Mouse (Mus musculus) stomach, embryonic 16.5 days (tissue): ENCODE measurements around the gene Clec2l. TPM values are rescaled to one million over a fixed set of nuclear protein-coding genes. Genes with fewer than 3 reads are reported as not detected.

Source experiments
- ATAC-seq: fragments of 200-750 bp; cut with Nextera tagmentation; 2 replicates; pipeline ENCODE4 v1.8.0; 2017; ENCODE audit warnings: moderate number of reproducible peaks, moderate TSS enrichment; ENCODE audit not compliant: insufficient read depth, low FRiP score
- H3K27ac ChIP-seq: fragments of 300-500 bp; sonication (generic); 2 replicates; pipeline ENCODE4 v1.5.1; 2014; ENCODE audit warnings: low read length
- H3K27me3 ChIP-seq: fragments of 300-500 bp; sonication (generic); 2 replicates; pipeline ENCODE4 v1.6.1; 2014; ENCODE audit warnings: low read length, control low read depth, mixed read lengths; ENCODE audit not compliant: control insufficient read depth, insufficient read depth
- H3K36me3 ChIP-seq: fragments of 300-500 bp; sonication (generic); 2 replicates; pipeline ENCODE4 v1.6.1; 2014; ENCODE audit warnings: low read length; ENCODE audit not compliant: control insufficient read depth, insufficient read depth
- H3K4me1 ChIP-seq: fragments of 300-500 bp; sonication (generic); 2 replicates; pipeline ENCODE4 v1.6.1; 2014; ENCODE audit warnings: low read length, control low read depth, mixed read lengths; ENCODE audit not compliant: control insufficient read depth, insufficient read depth
- H3K4me2 ChIP-seq: fragments of 300-500 bp; sonication (generic); 2 replicates; pipeline ENCODE4 v1.6.1; 2014; ENCODE audit warnings: low read depth, low read length, mixed read lengths
- H3K4me3 ChIP-seq: fragments of 300-500 bp; sonication (generic); replicated peaks from 2 replicates; pipeline ENCODE4 v1.5.1; 2014; ENCODE audit warnings: mild to moderate bottlenecking, low read length
- H3K9ac ChIP-seq: fragments of 300-500 bp; sonication (generic); 2 replicates; pipeline ENCODE4 v1.6.1; 2014; ENCODE audit warnings: low read length
- H3K9me3 ChIP-seq: fragments of 300-500 bp; sonication (generic); replicated peaks from 2 replicates; pipeline ENCODE4 v1.6.1; 2016; ENCODE audit warnings: low read length, control low read depth; ENCODE audit not compliant: control insufficient read depth
- WGBS: fragments of 180-500 bp; shearing (Covaris S2); extraction: QIAGEN DNeasy Blood & Tissue Kit; methylation state at CpG from one replicate; pipeline ENCODE4 v1.1.7; 2014; 5-methylcytosine and 5-hydroxymethylcytosine counted together
- polyA plus RNA-seq: library from polyadenylated mRNA; unstranded; fragments of >200 nt; fragmentation: Nextera tagmentation; extraction: Ambion mirVana; gene quantifications from 2 replicates; pipeline ENCODE4 v1.2.1, GENCODE M21; 2015

The Clec2l gene
- polyA plus RNA-seq, 1 experiment from 2014 or later, result 0.70 TPM

GRCm38 (mm10) chr6:38701421-38701820 is 38.6 kb downstream of the Clec2l start:
- no peak overlapping the region for H3K9ac ChIP-seq
- no peak overlapping the region for H3K4me2 ChIP-seq
- no peak overlapping the region for H3K4me3 ChIP-seq
- H3K36me3 ChIP-seq, result peaks cover 12% of the 10 kb centered on the region
- peaks cover 5% of the 10 kb centered on the region for H3K4me1 ChIP-seq
- H3K27ac ChIP-seq, result no peak overlapping the region
- 75% methylated on average over 2 of the region's 2 CpGs for WGBS
- H3K9me3 ChIP-seq, result no peaks in the 10 kb centered on the region
- no peaks in the 10 kb centered on the region for H3K27me3 ChIP-seq
- ATAC-seq, result no peak

DNA sequence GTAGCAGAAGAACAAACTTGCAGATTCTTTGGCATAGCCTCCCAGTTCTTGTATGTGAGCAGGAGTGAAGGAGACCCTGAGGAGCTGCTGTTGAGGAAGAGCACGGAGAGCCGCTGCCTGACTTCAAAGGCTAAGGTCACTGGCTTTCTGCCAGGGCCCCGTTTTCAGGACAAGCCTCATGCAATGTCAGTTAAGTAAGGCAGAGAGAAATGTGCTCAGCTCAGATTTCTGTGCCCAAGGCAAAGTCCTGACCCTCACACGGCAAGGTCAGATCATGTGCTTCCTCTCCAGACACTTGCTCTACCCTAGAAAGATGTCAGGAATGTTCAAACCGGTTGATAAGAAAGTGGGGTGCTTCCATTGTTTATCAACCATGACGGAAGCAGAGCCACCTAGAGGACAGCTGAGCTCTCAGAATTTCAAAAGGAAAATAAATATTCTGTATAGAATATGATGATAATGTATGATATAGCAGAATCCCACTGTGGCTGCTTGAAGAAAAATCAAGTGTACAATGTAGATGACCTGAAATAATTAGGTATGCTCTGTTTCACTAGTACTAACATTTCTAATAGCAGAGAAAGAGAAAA is 40.0 kb downstream of the Clec2l start:
- 38% methylated on average over 6 of the region's 6 CpGs for WGBS
- H3K27ac ChIP-seq, result no peak overlapping the region

GRCm38 (mm10) chr6:38703526-38703925 is 40.7 kb downstream of the Clec2l start:
- 0 out of 2 replicates have a peak, but pooled peaks cover 7% of the 10 kb centered on the region for H3K36me3 ChIP-seq
- H3K27ac ChIP-seq, result no peak overlapping the region

More for the DNA sequence above, 40.0 kb downstream of the Clec2l start:
- Histone ChIP-seq H3K36me3 (peaks cover 11% of the 10 kb centered on the region), H3K4me3 (no peak overlapping the region), H3K4me1 (peaks cover 5% of the 10 kb centered on the region), H3K27me3 (no peaks in the 10 kb centered on the region), H3K4me2 (no peak overlapping the region), H3K9ac (no peak overlapping the region), H3K9me3 (no peaks in the 10 kb centered on the region)
- no peak for ATAC-seq

DNA sequence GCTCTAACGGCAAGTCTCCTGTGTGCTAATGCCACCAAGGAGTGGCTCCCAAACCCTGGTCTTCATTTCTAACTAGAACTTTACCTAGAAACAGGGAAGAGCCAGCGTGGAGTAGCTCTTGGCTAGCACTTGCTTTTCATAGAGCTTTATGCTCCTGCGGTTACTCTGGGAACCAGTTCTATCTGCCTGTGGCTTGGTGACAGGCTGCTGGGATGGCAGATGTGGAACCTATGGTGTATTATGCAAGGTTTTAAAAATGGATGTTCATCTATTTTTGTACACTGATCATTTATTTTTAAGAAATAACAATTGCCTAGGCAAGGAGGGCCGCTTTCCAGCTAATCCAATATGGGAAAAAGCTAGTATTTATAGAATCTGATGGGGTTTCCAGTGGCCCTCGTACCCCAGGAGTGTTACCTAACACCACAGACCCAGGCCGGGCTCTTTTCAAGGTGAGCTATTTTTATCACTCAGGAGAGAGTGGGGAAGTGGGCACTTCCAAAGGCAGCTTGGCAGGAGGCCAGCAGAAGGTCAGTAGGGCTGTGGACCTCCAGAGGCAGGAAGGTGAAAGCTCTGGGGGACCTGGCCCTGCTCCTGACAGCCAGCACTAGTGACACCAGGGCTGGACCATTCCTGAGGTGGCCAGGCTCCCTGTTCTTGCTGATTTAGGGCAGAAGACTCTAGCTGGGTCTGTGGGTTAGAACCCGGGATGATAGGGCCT is 41.6 kb downstream of the Clec2l start:
- H3K27ac ChIP-seq, result no peak overlapping the region
- no peaks in the 10 kb centered on the region for H3K4me1 ChIP-seq
- H3K4me3 ChIP-seq, result no peak overlapping the region
- H3K27me3 ChIP-seq, result no peaks in the 10 kb centered on the region
- H3K9ac ChIP-seq, result no peak overlapping the region
- WGBS, result 73% methylated on average over 7 of the region's 7 CpGs
- ATAC-seq, result no peak
- no peak overlapping the region for H3K4me2 ChIP-seq
- no peaks in the 10 kb centered on the region for H3K9me3 ChIP-seq
- H3K36me3 ChIP-seq, result 0 out of 2 replicates have a peak, but pooled peaks cover 6% of the 10 kb centered on the region

More at GRCm38 (mm10) chr6:38703526-38703925, 40.7 kb downstream of the Clec2l start:
- 89% methylated on average over 6 of the region's 6 CpGs for WGBS
- Histone ChIP-seq H3K9ac (no peak overlapping the region), H3K27me3 (no peaks in the 10 kb centered on the region), H3K4me2 (no peak overlapping the region), H3K4me3 (no peak overlapping the region), H3K9me3 (no peaks in the 10 kb centered on the region), H3K4me1 (no peaks in the 10 kb centered on the region)
- no peak for ATAC-seq

GRCm38 (mm10) chr6:38710449-38710848 is 47.6 kb downstream of the Clec2l start:
- Histone ChIP-seq H3K4me1 (no peaks in the 10 kb centered on the region), H3K4me2 (no peak overlapping the region), H3K9me3 (no peaks in the 10 kb centered on the region), H3K4me3 (no peak overlapping the region), H3K36me3 (peaks cover 20% of the 10 kb centered on the region; the same call in 1 of the 2 replicates), H3K9ac (no peak overlapping the region), H3K27me3 (no peaks in the 10 kb centered on the region), H3K27ac (no peak overlapping the region)
- WGBS, result 86% methylated on average over 3 of the region's 3 CpGs
- ATAC-seq, result no peak

DNA sequence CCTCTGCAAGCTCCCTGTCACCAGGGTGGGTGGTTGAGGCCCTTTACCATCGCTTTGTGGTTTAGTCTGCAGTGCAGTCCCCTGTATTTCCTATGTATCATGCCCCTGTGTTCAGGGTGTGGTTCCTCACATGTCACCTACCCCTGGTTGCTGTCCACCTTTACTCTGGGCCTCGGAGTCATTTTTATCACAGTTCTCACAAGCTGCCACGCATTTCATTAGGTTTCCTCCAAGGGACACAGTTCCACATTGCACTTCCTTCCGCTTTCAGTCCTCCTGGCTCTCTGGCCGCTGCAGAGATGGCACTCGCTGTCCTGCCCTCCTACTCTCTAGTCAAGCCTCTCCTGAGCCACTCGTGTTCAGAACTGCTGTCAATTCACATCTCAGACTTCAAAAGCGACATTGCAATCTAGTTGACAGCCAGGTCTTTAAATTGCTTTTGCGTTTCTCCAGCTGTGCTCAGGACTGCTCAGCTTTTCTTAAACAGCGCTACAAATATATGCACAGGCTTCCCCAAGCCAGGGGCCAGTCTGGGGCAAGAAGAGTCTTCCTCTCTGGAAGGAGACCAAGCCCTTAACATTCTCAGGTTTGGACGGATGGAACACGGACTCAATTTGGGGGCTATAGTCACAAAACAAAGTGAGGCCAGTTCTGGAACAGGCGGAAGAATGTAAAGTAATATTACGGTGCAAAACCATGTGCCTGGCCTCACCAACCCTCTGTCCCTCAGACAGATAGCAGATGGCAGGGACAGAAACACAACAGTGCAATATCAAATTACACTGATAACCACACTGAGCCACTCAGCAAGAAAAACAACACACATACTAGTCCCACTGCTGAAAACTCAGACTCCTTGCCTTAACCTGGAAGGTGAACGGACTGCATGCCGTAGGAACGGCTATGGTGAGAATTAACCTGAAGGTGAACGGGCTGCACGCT is 51.4 kb downstream of the Clec2l start:
- H3K4me1 ChIP-seq, result no peaks in the 10 kb centered on the region
- 84% methylated on average over 19 of the region's 19 CpGs for WGBS
- no peak overlapping the region for H3K4me3 ChIP-seq
- H3K9me3 ChIP-seq, result no peaks in the 10 kb centered on the region
- no peak overlapping the region for H3K4me2 ChIP-seq
- no peak for ATAC-seq
- H3K27ac ChIP-seq, result no peak overlapping the region
- H3K9ac ChIP-seq, result no peak overlapping the region
- H3K27me3 ChIP-seq, result no peaks in the 10 kb centered on the region
- peaks cover 29% of the 10 kb centered on the region for H3K36me3 ChIP-seq

DNA sequence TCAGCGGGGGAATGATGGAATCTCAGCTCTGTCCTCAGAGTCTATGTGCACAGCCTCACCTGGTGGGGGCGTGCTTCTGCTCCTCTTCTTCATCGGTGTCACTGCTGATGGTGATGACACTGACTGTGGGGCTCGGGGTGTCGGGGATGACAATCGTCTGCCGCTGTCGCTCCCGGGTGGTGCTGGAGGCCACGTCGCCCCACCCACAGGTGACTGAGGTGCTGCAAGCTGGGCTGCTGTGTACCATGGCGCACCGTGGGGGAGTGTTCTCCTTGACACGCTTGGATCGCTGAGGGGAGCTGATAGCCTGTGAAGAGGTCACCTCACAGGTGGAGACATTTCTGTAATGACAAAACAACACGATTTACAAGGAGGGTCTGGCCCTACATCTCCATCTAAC is 53.0 kb downstream of the Clec2l start:
- H3K4me2 ChIP-seq, result no peak overlapping the region
- H3K36me3 ChIP-seq, result peaks cover 33% of the 10 kb centered on the region
- H3K9ac ChIP-seq, result no peak overlapping the region
- no peak overlapping the region for H3K27ac ChIP-seq
- no peaks in the 10 kb centered on the region for H3K4me1 ChIP-seq
- H3K9me3 ChIP-seq, result no peaks in the 10 kb centered on the region
- H3K4me3 ChIP-seq, result no peak overlapping the region
- ATAC-seq, result no peak
- WGBS, result 88% methylated on average over 16 of the region's 16 CpGs
- no peaks in the 10 kb centered on the region for H3K27me3 ChIP-seq

DNA sequence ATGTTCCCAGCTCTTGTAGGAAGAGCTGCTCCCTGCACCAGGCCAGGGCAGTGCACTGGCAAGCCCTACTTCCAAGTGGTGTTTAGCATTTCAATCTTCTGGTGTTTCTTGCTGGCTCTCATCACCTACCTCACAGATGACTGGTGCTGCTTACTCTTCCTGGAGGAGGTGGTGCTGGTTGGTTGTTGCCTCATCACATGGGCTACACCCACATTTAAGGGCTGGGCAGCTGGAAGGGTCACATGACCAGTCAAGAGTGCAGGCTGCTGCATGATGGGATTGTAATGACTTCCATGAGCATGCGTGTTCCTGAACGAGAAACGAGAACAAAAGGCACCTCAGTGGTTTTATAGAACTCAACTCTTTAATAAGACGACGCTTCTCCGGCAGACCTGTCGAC is 55.8 kb downstream of the Clec2l start:
- Histone ChIP-seq H3K4me1 (no peaks in the 10 kb centered on the region), H3K27ac (no peak overlapping the region), H3K9ac (no peak overlapping the region), H3K27me3 (no peaks in the 10 kb centered on the region), H3K36me3 (peaks cover 27% of the 10 kb centered on the region), H3K4me2 (no peak overlapping the region), H3K9me3 (no peaks in the 10 kb centered on the region), H3K4me3 (no peak overlapping the region)
- 95% methylated on average over 7 of the region's 7 CpGs for WGBS
- ATAC-seq, result no peak

DNA sequence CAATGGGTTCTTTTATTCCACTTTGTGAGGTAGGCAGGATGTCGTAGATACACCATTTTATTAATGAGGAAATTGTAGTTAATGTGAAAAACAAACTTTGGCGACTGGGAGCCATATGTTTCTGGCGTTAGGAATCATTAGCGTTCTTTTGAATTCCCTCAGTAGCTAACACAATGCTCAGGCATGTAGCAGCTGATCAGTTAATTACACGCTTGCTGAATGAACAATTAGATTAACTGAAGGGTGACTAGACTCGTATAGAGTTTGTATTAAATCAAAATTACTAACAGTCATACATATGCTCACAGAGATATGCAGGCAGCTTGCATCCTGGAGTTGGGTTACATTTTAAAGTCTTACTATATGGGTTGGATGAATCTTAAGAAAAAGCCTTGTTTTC is 56.4 kb downstream of the Clec2l start:
- Histone ChIP-seq H3K36me3 (peaks cover 25% of the 10 kb centered on the region), H3K9ac (no peak overlapping the region), H3K27me3 (no peaks in the 10 kb centered on the region), H3K27ac (no peak overlapping the region), H3K4me1 (no peaks in the 10 kb centered on the region), H3K4me3 (no peak overlapping the region), H3K9me3 (no peaks in the 10 kb centered on the region), H3K4me2 (no peak overlapping the region)
- no peak for ATAC-seq
- 84% methylated on average over 6 of the region's 6 CpGs for WGBS
